In genomic region chr4:132842970-132843704, GRCm38 (mm10) we compare ENCODE assay signal across 1 mouse cellular context.
TF ChIP-seq lines count a peak whose summit lies in the region.

TSS of gene Ppp1r8 (minus strand) at chr4:132843169.

TF ChIP-seq in CH12.LX, 34 proteins besides CTCF, POLR2A, EP300 and RAD21 (continued from another document):
- TF ChIP-seq MEF2A (IDR thresholded peaks at IDR 0.05; ENCODE audit: borderline replicate concordance, low read depth, low read length): no peak
- TF ChIP-seq GABPA (IDR thresholded peaks at IDR 0.05; ENCODE audit: insufficient replicate concordance, low read depth, low read length): no peak
- peak; percentile 83 for TF ChIP-seq USF1 (IDR thresholded peaks at IDR 0.05; ENCODE audit: low read depth, low read length)
- TF ChIP-seq TCF12 (IDR thresholded peaks at IDR 0.05; ENCODE audit: low read depth, low read length): peak; percentile 99
- no peak; the same call in 1 of the 2 replicates for TF ChIP-seq ETS1 (conservative IDR thresholded peaks at IDR 0.05; ENCODE audit: low read depth, low read length)
- peak; percentile 78 for TF ChIP-seq ELF1 (IDR thresholded peaks at IDR 0.05; ENCODE audit: low read depth, low read length)
- TF ChIP-seq CHD2 (IDR thresholded peaks at IDR 0.05; ENCODE audit: low read length): no peak
- TF ChIP-seq SIN3A (IDR thresholded peaks at IDR 0.05; ENCODE audit: low read length): peak; percentile 83
- TF ChIP-seq UBTF (IDR thresholded peaks at IDR 0.05; ENCODE audit: low read depth, low read length): 0 out of 2 replicates have a peak, but pooled peaks have one; percentile 49
- TF ChIP-seq KAT2A (IDR thresholded peaks at IDR 0.05; ENCODE audit: insufficient replicate concordance, low read length): peak; percentile 78; the same call in 1 of the 2 replicates
